Mouse (Mus musculus) retina, adult 2 months (tissue): Measurements from ENCODE around the gene Dtnb.

Source experiments
- DNase-seq: peaks from one replicate; pipeline ENCODE4 v3.0.0-alpha.2; 2012; ENCODE audit warnings: low read depth, low spot score

The Dtnb gene

DNA sequence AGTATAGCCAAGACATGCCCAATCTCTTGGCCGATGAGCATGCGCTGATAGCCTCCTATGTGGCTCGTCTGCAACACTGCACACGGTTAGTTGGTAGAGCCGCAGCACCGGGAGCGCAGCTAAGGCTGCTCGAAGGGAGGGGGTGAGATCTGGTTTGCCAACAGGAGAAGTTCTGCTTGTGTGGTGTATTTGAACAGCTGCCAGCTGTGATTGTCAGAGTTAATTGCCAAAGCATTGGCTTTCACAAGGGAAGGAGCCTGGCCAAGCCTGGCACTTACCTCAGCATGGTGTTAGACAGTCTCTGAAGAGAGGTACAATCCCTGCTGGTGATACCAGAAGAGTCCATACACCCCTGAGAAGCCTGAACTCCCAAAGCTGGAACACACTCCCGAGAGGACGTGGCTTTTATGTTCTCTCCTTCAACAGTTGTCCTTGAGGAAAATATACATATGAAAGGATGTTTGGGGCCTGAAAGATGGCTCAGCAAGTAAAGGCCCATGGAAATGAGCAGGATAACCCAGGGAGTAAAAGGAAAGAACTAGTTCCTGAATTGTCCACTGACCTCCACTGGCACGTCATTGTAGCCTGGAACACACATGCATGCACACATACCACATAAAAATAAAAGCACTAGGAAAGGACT lies 160.6 kb downstream of the Dtnb start:
- no peak for DNase-seq

DNA sequence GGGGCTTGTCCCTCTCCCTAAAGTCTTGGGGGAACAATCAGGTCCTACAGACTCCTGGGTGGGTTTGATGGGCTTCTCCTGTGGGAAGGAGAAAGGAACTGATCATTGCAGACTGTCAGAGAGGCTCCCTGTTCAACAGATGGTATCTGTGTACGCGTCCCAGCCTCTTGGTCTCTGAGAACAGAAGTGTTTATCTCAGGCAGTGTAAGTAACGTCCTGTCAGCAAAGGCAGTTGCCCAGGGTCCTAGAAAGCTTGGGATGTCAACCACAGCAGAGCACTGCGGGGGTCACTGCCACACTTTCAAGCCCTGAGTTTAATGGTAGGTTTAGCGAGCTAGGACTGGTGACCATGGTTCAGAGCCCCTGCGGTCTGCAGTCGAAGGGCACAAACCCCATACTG lies 161.1 kb downstream of the Dtnb start:
- no peak for DNase-seq

DNA sequence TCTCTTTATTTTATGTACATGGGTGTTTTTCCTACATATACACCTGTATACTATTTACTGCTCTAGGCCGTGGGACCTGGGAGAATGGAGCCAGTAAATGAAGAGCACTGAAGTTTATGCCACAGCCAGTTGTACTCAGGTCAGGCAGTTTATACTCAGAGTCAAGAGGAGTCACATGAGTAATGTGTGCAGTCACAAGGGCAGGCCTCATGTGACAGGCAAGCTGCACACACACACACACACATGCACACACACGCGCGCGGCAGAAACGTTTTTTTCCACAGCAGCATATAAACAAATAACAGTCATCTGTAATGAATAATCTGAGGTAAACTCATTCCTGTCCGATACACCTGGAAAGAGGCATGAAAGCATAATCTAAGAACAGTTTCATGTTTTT lies 164.8 kb downstream of the Dtnb start:
- no peak for DNase-seq

DNA sequence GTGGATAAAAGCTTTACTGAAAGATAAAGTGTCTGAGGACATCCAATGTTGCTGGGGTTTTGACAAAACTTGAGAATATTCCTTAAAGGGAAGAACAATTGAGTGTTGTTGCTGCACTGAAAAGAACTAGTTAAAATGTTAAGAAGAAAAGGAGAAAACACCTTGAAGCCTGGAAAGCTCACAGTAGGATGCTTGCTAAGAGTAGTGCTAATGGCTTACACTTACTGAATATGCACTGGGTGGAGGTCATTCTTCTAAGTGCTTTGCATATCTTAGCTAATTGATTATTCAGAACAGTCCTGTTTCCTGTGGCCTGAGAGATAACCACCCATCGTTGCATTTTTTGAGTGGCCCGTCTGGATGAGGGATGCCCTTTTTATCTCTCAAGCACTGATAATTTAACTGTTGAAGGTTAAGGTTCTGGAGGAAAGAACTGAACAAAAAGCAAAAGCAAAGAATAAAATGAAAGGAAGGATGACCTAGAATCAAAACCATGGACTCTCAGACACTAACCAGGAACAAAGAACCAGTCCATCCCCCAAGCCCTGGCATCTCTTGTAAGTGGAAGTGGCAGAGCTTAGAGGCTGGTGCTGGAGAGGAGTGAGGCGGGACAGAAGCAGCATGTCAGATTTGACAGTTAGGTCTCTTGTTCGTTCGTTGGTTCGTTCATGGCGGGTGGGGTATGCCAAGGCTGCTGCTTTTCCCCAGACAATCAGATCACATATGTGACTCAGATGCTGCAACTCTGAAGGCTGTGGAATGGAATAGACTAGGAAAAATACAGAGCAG lies 166.8 kb downstream of the Dtnb start:
- DNase-seq: no peak

DNA sequence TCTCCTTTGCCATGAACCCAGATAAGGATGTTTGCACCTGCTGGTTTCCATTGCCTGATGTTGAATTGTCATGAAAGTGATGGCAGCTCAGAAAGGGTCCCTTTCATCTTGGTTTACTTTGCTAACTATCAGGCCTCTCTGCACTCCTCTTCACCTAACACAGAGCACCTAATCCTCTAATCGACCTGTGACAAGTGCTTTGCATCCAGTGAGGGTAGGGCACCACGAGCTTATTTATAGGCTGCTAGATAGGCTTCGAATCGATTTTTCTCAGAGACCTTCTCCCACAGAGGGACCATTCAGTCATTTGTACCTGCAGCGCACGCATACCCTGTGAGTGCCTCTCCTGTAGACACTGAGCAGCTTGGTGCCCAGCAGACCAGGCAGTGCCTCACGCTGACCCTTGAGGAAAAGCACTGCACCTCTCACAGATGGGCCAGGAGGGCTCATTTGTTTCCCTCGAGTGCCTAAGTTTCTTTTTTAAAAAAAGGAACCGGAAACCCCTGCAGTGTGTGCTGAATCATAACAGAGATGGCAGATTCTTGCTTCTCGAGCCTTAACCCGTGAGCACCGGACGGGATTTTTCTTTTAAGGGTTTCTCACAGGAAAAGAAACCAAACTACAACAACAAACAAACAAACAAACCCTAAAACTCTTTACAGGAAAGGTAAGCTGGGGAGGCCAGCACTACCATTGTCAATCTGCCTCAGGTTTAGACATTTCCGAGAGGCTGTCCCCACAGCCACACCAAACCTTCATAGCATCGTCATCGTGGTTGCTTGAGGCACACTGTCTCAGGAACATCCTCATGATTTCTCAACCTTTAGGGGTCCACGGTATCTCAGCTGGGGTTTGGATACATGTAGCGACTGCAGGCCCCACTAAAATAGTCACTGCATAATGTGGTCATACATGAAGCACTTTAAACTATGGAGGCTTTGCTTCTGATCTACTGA lies 167.8 kb downstream of the Dtnb start:
- DNase-seq: no peak

DNA sequence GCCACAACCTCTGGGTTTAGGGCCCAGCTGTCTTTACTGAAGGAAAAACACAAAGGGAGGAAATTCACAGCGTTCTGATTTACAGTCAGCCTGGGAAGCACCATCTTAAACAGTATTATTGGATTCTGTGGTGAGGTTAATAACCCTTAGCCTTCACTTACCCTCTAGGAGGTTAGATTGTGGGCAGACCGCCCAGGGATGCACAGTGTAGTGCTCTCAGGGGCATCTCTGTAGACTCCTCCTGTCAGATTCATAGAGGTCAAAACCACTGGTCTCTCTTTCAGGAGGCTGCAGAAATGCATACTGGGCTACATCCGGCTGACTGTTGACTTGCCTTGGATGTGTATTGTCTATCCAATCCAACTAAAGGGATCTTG lies 168.5 kb downstream of the Dtnb start:
- DNase-seq: no peak

DNA sequence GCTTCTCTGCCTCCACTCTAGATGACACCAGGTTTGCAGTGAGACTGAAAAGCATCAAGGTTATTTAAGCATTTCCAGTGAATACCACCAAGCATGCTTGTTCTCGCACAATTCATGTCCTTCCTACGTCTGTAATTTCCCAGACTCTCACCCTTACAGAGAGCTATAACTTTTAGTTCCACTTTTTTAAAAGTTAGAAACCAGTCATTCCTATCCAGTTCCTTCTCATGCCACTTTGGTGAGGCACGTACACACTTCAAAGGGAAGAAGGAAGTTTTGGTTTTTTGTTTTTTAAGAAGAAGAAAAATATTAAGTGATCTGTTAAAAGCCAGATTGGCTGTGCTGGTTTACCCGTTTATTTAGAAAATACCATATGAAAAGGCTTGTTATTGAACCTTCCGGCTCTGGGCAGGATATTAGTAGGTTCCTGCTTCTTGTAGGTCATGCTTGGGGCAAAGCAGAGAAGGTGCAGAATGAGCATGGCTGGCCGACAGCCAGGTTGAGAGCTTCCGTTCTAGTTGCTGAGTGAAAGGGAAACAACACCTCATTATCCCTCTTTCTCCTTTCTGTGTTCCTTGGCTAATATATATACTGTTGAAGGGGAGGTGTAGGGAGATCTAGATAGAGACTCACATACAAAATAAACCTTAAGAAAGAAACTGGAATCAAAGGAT lies 173.4 kb downstream of the Dtnb start:
- DNase-seq: no peak

DNA sequence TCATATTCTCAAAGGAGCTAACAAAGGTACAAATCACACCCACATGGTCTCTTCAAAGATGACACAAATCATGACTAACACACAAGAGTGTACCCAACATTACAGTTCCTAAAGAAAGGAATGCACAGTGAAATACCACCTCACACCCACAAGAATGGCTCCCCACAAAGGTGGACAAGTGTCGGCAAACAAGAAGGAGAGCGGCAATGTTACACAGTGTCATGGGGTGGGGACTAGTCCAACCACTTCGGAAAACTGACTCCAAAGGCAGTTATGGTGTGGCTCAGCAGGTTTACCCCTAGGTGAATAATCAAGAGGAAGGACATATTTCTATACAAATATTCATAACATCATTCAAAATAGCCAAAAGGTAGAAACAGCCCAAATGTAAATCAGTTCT lies 174.2 kb downstream of the Dtnb start:
- DNase-seq: no peak

DNA sequence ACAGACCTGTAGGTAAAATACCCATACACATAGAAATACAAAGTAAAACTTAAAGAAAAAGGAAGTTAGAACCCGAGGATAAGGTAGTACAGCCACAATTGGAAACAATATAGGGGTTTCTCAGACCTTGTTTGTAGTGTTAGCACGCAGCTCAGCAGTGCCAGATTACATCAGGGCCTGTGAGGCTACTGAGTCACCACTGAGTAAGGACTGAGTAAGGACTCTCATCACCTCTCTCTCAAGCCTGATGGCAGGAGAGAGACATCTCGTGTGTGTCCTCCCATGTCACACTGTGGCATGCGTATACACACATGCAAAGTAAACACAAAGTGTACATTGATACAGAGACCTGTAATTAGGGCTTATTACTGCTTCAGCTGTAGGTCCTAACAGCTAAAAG lies 175.4 kb downstream of the Dtnb start:
- DNase-seq: no peak

DNA sequence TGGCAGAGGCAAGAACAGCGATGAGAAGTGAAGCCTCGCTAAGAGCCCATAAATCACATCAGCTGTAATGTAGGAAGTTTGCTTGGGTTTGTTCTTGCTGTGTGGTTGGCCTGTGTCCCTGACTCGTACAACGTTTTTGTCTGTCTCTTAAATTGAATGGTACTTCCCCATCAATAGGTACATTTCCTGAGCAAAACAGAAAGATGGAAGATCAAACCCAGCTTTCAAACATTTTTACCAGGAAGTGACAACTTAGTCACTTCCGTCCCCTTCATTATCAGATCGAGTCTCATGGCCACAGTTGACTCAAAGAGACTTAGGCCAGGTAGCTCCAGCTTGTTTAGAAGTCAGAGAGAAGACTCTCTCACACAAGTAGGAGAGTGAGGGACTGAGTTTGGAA lies 183.3 kb downstream of the Dtnb start:
- DNase-seq: no peak

DNA sequence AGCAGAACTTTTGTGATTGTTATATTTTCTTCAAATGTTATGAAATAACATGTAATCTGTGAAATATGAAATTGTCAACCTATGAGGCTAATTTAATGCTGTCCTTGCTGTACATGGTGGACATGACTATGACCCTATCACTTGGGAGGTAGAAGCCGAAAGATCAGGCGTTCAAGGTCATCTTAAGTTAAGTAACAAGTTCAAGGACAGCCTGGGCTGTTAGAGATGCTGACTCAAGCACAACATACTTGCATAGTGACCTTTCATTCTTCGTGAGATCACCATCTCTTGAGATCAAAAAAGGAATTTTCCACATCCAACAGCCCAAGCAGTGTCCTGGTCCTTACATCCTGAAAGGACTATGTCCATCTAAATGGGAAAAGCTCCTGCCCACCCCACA lies 184.0 kb downstream of the Dtnb start:
- DNase-seq: no peak

DNA sequence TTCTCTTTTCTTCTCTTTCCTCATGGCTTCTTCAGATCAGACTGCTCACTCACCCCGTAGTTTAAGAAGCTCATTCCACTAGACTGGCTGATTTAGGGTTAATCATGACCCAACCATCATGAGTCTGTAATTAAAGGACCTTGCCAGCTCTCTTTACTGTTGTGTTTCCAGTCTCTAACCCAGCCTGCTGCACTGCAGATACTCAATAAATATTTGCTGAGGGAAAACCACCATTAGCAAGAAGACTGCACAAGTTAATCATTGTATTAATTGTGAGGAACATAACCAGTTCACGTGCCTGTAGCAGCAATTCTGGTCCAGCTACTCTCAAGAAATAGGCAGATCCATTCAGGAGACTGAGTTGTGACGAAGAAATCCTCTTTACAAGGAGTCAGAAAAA lies 185.9 kb downstream of the Dtnb start:
- no peak for DNase-seq

DNA sequence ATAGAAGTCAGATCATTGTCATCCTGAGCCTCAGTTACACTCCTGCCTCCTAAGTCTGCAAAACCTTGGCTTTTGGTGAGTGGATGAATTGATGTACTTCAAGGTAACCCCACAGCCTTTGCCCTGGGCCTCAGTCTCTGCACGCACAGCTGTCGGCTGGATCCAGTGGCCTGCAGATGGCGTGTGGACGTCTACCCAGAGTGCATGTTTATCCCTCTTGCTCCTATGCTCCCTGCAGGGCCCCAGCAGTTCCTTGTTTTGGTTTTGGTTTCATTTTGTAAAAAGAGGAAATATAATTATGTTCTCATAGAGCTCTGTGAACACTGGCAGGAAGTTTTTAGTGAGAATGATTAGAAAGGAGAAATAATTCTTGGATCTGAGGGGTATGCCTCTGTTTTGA lies 187.2 kb downstream of the Dtnb start:
- DNase-seq: no peak

DNA sequence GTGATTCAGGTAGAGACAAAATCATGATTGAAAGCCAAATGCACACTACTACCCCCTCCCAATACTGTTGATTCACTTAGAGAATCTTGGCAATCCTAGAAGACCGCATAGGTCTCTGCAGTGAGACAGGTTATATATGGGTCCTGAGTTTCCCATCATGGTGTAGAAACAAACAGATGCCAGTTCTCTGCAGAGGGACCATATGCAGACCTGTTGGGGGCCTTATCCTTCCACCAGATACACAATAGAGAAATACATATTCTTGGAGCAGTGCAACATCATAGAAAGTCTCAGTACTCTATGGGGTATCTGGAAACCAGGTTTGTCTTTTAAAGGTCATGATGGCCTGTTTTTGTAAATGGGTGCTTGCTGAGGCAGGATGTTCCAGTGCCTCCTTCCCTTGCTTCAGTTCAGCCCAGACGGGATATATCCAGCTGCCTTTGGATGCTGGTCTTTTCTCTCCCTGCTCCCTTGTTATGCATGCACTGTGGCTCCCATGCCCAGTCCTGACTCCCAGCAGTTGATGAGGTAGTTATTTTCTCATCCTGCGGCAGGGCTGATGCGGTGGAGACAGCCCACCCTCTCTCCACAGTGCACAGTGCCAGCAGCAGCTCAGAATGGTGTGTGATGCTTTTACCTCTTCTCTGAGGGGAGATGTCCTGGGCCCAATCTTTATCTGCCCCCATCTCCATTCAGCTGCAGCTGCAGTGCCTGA lies 188.9 kb downstream of the Dtnb start:
- no peak for DNase-seq

DNA sequence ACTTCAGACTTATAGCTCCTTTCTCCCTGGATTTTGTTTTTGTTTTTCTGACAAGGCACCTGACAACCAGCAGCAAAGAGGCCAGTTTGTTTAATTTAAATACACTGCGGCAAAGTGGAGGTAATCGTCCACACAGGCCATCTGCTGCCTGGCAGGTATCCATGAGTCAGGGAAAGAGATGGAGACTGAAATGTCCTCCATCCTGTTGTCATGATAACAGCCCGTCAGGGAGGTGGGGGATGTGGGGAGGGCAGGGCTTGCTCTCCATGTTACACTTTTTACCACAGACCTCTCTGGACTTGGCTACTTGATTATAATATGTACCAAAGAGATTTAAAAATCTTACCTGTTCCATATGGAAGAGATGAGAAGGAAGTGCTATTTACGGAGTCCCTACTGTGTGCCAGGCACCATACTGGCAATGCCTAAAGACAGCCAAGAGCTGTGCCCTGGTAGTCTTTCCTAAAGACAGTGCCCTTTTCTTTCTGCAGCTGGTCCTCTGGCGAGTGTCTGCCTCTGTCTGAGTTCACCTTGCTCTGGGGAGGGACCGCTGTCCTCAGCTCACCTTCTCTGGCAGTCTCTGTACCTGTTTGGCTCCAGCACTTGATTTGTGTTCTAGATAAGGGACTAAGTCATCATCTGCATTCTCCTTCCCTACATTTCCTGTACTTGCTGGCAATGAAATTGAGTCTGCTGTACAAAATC lies 189.6 kb downstream of the Dtnb start:
- no peak for DNase-seq

DNA sequence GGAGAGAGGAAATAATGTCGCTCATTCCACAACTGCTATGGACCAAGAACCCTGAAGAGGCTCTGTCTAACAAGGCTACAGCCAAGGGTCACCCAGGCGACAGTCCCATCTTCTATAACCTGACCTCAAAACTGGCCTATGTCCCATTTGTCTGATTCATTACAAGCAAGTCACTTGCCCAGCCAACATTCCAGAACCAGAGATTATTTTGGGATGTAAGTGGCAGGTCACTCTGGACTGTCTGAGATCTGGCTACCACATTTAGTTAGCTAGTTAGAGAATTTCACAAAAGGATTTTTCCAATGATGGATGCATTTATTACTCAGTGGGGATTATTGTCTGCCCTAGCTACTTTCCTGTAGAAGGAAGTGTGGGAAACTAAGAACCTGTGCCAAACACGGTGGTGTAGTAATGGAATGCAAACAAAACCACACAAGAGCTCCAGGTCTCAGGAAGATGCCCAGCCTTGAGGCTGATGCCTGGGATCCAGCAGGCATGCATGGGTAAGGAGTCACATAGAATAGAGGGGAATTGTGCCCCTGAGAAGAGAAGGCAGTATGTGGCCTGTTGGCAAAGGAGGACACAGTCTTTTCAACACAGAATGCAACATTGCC lies 192.1 kb downstream of the Dtnb start:
- no peak for DNase-seq

DNA sequence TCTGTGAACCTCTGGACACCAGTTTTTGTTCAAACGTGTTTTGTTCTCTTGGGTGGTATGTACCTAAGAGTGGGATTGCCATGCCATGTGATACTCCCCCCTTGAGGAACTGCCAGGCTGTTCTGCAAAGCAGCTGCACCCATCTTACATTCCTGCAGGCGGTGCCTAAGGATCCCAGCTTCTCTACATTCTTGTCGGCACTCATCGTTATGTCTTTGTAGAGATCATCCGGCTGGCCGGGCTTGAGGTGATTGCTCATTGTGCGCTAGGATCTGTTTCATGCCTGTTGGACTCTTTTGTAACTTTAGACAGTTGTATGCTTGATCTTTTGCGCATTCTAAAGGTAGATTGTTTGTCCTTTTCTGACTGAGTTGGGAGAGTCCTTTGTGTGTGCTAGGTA lies 195.2 kb downstream of the Dtnb start:
- DNase-seq: no peak

DNA sequence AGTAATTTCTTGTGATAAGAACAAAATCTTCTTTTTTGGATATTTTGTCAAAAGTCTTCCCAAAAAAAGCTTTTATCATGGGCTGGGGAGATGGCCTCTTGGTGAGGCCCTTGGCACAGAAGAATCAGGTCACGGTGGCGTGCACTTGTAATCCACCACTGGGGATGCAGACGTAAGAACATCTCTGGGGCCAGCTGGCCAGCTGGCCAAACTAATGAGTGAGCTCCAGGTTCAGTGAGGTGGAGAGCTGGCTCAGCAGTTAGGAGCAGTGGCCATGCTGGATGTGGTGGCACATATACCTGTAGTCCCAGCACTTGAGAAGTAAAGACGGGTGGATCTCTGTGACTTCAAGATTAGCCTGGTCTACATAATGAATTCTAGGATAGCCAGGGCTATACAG lies 196.2 kb downstream of the Dtnb start:
- DNase-seq: no peak

DNA sequence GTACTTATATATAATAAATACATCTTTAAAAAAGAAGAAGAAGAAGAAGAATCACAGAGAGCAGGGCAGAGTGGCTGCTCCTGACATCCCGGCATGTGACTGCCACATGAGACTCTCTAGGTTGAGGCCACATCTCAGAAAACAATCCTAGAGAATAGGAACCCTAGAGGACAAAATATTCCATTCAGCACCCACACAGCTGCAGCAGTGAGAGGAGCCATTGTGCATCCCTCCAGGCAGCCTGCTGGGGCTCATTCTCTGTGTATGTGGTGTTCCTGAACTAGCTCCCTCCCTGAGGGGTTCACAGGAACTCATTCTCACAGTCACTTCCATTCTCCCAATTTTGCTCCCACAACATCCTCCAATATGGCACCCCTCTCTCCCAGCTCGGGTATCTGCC lies 198.4 kb downstream of the Dtnb start:
- DNase-seq: no peak

DNA sequence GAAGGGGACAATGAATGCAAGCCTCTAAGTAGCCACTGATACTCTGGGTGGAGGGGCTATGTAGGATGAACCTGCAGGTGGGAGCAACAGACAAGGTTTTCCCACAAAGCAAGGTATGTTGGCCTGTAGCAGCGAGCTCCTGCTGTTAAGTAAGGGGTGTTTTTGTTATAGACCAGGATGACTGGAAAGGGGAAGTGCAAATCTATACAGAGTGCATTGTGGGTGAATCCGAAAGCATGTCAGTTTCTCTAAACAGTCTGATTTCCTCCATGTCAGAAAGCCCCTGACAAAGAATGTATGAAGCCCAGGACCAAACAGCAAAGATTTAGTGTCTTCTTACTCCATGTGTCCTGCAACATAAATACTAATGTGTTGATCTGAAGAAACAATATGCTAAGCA lies 198.9 kb downstream of the Dtnb start:
- no peak for DNase-seq
